Mouse (Mus musculus) embryonic fibroblast, embryonic 13.5 days (primary cell): ENCODE measurements at regions not wholly inside any gene's neighbourhood (a gene's known extent, or its start where the extent isn't known, plus 50 kb on each side); places are given as distances from the start of the nearest gene placed in this dataset.

Source experiments
- H3K27ac ChIP-seq: 2 replicates; pipeline ENCODE4 v1.5.1; 2012; ENCODE audit warnings: low read length, control low read depth, inconsistent platforms; ENCODE audit not compliant: insufficient read depth
- H3K4me1 ChIP-seq: 2 replicates; pipeline ENCODE4 v1.6.1; 2011; ENCODE audit warnings: low read length; ENCODE audit not compliant: control insufficient read depth, insufficient read depth
- H3K4me3 ChIP-seq: 2 replicates; pipeline ENCODE4 v1.5.1; 2011; ENCODE audit warnings: mild to moderate bottlenecking, control low read depth, low read length; ENCODE audit not compliant: insufficient read depth
- CTCF ChIP-seq: IDR thresholded peaks from 2 replicates; pipeline ENCODE4 v1.5.1; 2011; ENCODE audit warnings: mild to moderate bottlenecking, control low read depth, low read length, moderate library complexity, borderline replicate concordance; ENCODE audit not compliant: insufficient read depth
- POLR2A ChIP-seq: IDR thresholded peaks from 2 replicates; pipeline ENCODE4 v1.6.1; 2011; ENCODE audit warnings: low read depth, mild to moderate bottlenecking, control low read depth, low read length, moderate library complexity

DNA sequence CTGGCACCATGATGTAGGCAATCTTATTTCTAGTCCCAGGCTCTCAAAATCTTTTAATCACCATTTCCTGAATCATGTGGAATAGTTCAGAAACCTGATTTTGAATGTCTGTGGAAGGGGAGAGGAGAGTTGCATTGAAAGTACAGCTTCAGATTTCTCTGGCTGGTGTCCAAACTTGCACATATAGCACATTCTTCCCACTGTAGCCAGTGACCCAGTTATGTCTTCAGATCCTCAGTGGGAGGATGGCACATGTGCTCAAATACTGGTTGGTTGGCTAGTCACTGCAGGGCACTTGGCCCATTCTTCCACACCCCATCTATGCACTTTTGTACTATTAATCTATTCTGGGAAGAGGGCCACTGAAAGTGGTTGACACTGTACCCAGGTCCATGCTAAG, 434.3 kb upstream of the Tenm4 start:
- H3K27ac ChIP-seq: no peak overlapping the region
- no peak overlapping the region for H3K4me3 ChIP-seq
- peaks cover 2% of the 10 kb centered on the region; the same call in 1 of the 2 replicates for H3K4me1 ChIP-seq
- no peak for TF ChIP-seq POLR2A

DNA sequence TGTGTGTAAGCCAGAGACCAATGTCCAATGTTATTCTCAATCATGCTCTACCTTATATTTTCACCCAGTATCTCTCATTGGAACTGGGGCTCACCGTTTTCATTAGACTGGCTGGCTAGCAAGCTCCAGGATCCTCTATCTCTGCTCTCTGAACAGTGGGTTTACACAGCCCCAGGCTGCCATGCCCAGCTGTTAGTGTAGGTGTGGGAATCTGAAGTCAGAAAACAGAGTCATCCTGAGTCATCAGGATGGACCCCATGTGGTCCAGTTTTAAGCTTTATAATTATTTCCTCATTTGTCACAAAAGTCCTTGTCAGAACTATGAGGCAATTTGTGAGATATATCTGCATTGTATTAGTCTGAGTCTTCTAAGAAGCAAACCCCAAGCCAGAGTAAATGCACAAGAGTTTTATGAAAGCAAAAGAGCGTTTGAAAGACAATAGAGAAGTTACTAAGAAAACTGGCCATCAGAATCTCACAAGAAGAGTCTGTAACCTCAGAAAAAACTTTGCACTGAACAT, 432.3 kb upstream of the Tenm4 start:
- Histone ChIP-seq H3K27ac (peak overlapping the region; percentile 37; the same call in 1 of the 2 replicates), H3K4me3 (no peak overlapping the region), H3K4me1 (peaks cover 2% of the 10 kb centered on the region; the same call in 1 of the 2 replicates)
- TF ChIP-seq POLR2A (no peak), CTCF (no peak)

- H3K4me3 ChIP-seq: no peak overlapping the region
- peaks cover 2% of the 10 kb centered on the region; the same call in 1 of the 2 replicates for H3K4me1 ChIP-seq
- H3K27ac ChIP-seq: no peak overlapping the region
- TF ChIP-seq CTCF (no peak), POLR2A (no peak)
Observed at GRCm38 (mm10) chr7:95739779-95740178, 431.3 kb upstream of the Tenm4 start.

- H3K4me3 ChIP-seq: no peak overlapping the region
- no peaks in the 10 kb centered on the region for H3K4me1 ChIP-seq
- H3K27ac ChIP-seq: no peak overlapping the region
- TF ChIP-seq CTCF (no peak), POLR2A (no peak)
Observed at GRCm38 (mm10) chr7:95758375-95758774, 412.7 kb upstream of the Tenm4 start.

DNA sequence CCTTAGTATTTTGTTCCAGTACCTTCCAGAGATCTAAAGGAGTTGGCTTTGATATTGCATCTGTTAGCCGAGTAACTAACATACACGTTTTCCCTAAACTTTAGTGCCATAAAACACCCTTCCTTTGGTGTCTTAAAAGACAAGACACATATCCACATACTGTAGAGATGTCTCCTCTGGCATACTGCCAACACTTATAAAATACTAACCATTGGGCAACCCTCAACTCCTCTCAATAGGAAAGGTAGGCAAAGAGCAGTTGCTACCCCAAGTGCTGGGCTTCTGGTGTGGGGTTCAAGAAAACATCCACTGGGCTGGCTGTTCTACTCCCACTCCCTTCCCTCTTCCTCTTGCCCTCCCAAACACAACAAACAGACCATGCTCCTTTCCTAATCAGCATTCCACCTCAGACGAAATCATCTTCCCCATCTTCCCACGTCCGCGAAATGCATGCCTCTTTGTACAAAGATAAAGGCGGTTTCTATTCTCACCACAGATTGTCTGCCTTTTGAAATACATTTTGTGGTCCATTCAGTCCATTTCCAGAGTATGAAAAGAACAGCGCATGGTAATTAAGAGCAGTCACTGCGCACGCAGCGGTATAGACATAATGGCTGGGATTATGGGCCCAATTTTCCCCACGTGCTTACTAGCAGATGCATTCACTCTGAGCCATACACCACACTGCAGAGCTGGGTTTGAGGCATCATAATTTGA, 409.9 kb upstream of the Tenm4 start:
- TF ChIP-seq CTCF: no peak
- no peak for TF ChIP-seq POLR2A
- Histone ChIP-seq H3K4me1 (no peaks in the 10 kb centered on the region), H3K27ac (no peak overlapping the region), H3K4me3 (no peak overlapping the region)

- TF ChIP-seq CTCF: no peak
- no peak for TF ChIP-seq POLR2A
- no peaks in the 10 kb centered on the region for H3K4me1 ChIP-seq
- no peak overlapping the region for H3K27ac ChIP-seq
- no peak overlapping the region for H3K4me3 ChIP-seq
Observed at GRCm38 (mm10) chr7:95766356-95767150, 404.5 kb upstream of the Tenm4 start.

GRCm38 (mm10) chr7:95784523-95784922, 386.5 kb upstream of the Tenm4 start:
- H3K4me1 ChIP-seq: no peaks in the 10 kb centered on the region
- TF ChIP-seq POLR2A (no peak), CTCF (no peak)
- H3K4me3 ChIP-seq: no peak overlapping the region
- H3K27ac ChIP-seq: no peak overlapping the region

DNA sequence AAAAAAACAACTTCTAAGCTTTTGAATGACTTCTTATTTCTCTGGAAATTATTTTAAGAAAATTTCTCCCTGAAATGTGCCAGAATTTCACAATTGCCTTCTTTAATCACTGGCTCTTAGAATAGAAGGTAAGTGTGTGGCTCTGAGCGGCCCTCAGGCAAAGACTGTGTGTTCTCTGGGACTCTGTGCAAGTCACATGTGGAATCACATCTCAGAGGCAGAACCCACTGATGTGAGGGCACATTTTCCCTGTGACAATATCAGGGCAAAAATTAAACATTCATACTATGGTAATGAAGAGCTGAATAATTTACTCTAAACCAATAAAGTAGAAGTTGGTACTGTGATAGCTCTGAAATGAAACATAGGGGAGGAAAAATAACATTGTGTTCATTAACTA, 383.5 kb upstream of the Tenm4 start:
- TF ChIP-seq CTCF (no peak), POLR2A (no peak)
- H3K4me1 ChIP-seq: no peaks in the 10 kb centered on the region

DNA sequence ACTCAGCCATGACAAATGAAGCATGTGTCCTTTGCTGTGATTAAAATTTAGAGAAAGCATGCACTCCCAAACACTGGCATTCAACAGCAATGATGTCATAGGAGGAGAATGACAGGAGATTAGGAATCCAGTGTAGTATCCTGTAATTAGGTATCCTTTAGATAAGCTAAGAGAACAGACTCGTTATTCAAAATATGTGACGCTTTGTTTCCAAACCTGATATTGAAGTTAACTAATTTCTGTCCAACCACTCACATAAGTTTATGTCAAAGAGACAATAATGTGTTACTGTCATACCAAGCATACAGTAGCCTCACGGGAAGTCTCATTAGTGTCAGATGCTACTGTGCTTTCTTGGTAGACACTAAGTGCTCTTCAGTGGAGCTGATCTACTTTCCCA, 383.1 kb upstream of the Tenm4 start:
- H3K27ac ChIP-seq: no peak overlapping the region
- TF ChIP-seq CTCF (no peak), POLR2A (no peak)
- no peak overlapping the region for H3K4me3 ChIP-seq
- H3K4me1 ChIP-seq: no peaks in the 10 kb centered on the region

More for the DNA sequence above, 383.5 kb upstream of the Tenm4 start:
- Histone ChIP-seq H3K4me3 (no peak overlapping the region), H3K27ac (no peak overlapping the region)

- H3K4me1 ChIP-seq: no peaks in the 10 kb centered on the region
- H3K4me3 ChIP-seq: no peak overlapping the region
- TF ChIP-seq CTCF: no peak
- TF ChIP-seq POLR2A: no peak
- H3K27ac ChIP-seq: no peak overlapping the region
Observed at GRCm38 (mm10) chr7:95789424-95789823, 381.6 kb upstream of the Tenm4 start.
